Mouse (Mus musculus): ENCODE measurements at regions not wholly inside any gene's neighbourhood (a gene's known extent, or its start where the extent isn't known, plus 50 kb on each side); places are given as distances from the start of the nearest gene placed in this dataset.

GRCm38 (mm10) chr4:122455100-122455499, 234.0 kb upstream of the 9530002B09Rik start:
- ATAC-seq (replicated peaks; ENCODE audit: poor library complexity, severe bottlenecking), result peak; percentile 98

Data from granulocyte monocyte progenitor cell, adult 5-6 weeks (primary cell).